Mouse (Mus musculus) heart, embryonic 12.5 days (tissue): ENCODE measurements around the gene Trmt1l. TPM values are rescaled to one million over a fixed set of nuclear protein-coding genes. Genes with fewer than 3 reads are reported as not detected.
A peak's percentile ranks its signal among the peaks of the same experiment; 100 is the strongest.

Experiments used
- ATAC-seq: fragments of 200-750 bp; cut with Nextera tagmentation; 2 replicates; pipeline ENCODE4 v1.8.0; 2017; ENCODE audit warnings: moderate TSS enrichment, moderate library complexity; ENCODE audit not compliant: insufficient number of reproducible peaks, low FRiP score
- H3K27ac ChIP-seq: fragments of 300-500 bp; sonication (generic); 2 replicates; pipeline ENCODE4 v1.5.1; 2016; ENCODE audit warnings: mild to moderate bottlenecking, moderate library complexity; ENCODE audit not compliant: poor library complexity, severe bottlenecking
- H3K27me3 ChIP-seq: fragments of 300-500 bp; sonication (generic); replicated peaks from 2 replicates; pipeline ENCODE4 v1.6.1; 2016; ENCODE audit warnings: mild to moderate bottlenecking, moderate library complexity
- H3K36me3 ChIP-seq: fragments of 300-500 bp; sonication (generic); 2 replicates; pipeline ENCODE4 v1.6.1; 2016; ENCODE audit warnings: mild to moderate bottlenecking, moderate library complexity
- H3K4me1 ChIP-seq: fragments of 300-500 bp; sonication (generic); replicated peaks from 2 replicates; pipeline ENCODE4 v1.6.1; 2016; ENCODE audit warnings: mild to moderate bottlenecking
- H3K4me2 ChIP-seq: fragments of 300-500 bp; sonication (generic); 2 replicates; pipeline ENCODE4 v1.6.1; 2016; ENCODE audit warnings: mild to moderate bottlenecking, moderate library complexity
- H3K4me3 ChIP-seq: fragments of 300-500 bp; sonication (generic); 2 replicates; pipeline ENCODE4 v1.5.1; 2016; ENCODE audit warnings: mild to moderate bottlenecking
- H3K9ac ChIP-seq: fragments of 300-500 bp; sonication (generic); 2 replicates; pipeline ENCODE4 v1.6.1; 2016; ENCODE audit warnings: mild to moderate bottlenecking, moderate library complexity
- H3K9me3 ChIP-seq: fragments of 300-500 bp; sonication (generic); replicated peaks from 2 replicates; pipeline ENCODE4 v1.6.1; 2016; ENCODE audit warnings: mild to moderate bottlenecking, moderate library complexity
- WGBS: fragments of 180-500 bp; shearing (Covaris S2); methylation state at CpG from one replicate; pipeline ENCODE4 v1.1.7; 2016; 5-methylcytosine and 5-hydroxymethylcytosine counted together
- polyA plus RNA-seq: library from polyadenylated mRNA; unstranded; fragments of >200 nt; fragmentation: Nextera tagmentation; extraction: Ambion mirVana; gene quantifications from 2 replicates; pipeline ENCODE4 v1.2.1, GENCODE M21; 2016

Trmt1l gene
- polyA plus RNA-seq = 43.7 and 48.2 TPM in 2 replicates

- H3K4me1 ChIP-seq = peaks cover 12% of the 10 kb centered on the region
- H3K9me3 ChIP-seq = no peaks in the 10 kb centered on the region
- peak within 1 kb of the TSS; percentile 96 for H3K27ac ChIP-seq
- peak within 1 kb of the TSS; percentile 80 for H3K4me2 ChIP-seq
- H3K9ac ChIP-seq = peak within 1 kb of the TSS; percentile 95
- WGBS = under 1% methylated on average over 74 of the region's 74 CpGs
- H3K36me3 ChIP-seq = peaks cover 6% of the 10 kb centered on the region; the same call in 1 of the 2 replicates
- peak; percentile 99 for ATAC-seq
- H3K27me3 ChIP-seq = no peaks in the 10 kb centered on the region
- H3K4me3 ChIP-seq = peak within 1 kb of the TSS; percentile 91
Observed at GRCm38 (mm10) chr1:151428263-151429221, at the start of gene Trmt1l, which contains the start of gene Swt1. TSS of gene Trmt1l (plus strand) at chr1:151428542. TSS of gene Swt1 (minus strand) at chr1:151428455.

GRCm38 (mm10) chr1:151390029-151390428, 38.3 kb upstream of the Trmt1l start:
- Histone ChIP-seq H3K4me1 (no peaks in the 10 kb centered on the region), H3K9ac (no peak overlapping the region), H3K36me3 (peaks cover 23% of the 10 kb centered on the region), H3K4me3 (no peak overlapping the region), H3K4me2 (no peak overlapping the region), H3K27me3 (no peaks in the 10 kb centered on the region), H3K9me3 (no peaks in the 10 kb centered on the region), H3K27ac (no peak overlapping the region)
- WGBS = 100% methylated on average over 1 of the region's 1 CpGs
- no peak for ATAC-seq

- Histone ChIP-seq H3K27me3 (no peaks in the 10 kb centered on the region), H3K27ac (no peak overlapping the region), H3K36me3 (peaks cover 27% of the 10 kb centered on the region), H3K9me3 (no peaks in the 10 kb centered on the region), H3K4me3 (no peak overlapping the region), H3K4me1 (no peaks in the 10 kb centered on the region), H3K9ac (no peak overlapping the region), H3K4me2 (no peak overlapping the region)
- 77% methylated on average over 3 of the region's 3 CpGs for WGBS
- ATAC-seq = no peak
Observed at GRCm38 (mm10) chr1:151409827-151410226, 18.5 kb upstream of the Trmt1l start.

GRCm38 (mm10) chr1:151422178-151422577, 6.2 kb upstream of the Trmt1l start:
- H3K4me1 ChIP-seq = peaks cover 5% of the 10 kb centered on the region
- no peak overlapping the region for H3K27ac ChIP-seq
- no peak overlapping the region for H3K9ac ChIP-seq
- peaks cover 25% of the 10 kb centered on the region for H3K36me3 ChIP-seq
- no peak overlapping the region for H3K4me3 ChIP-seq
- no peak overlapping the region for H3K4me2 ChIP-seq
- no peak for ATAC-seq
- no peaks in the 10 kb centered on the region for H3K27me3 ChIP-seq
- H3K9me3 ChIP-seq = no peaks in the 10 kb centered on the region
- WGBS = 54% methylated on average over 3 of the region's 3 CpGs

GRCm38 (mm10) chr1:151426947-151427600, 1.3 kb upstream of the Trmt1l start:
- Histone ChIP-seq H3K4me3 (peak overlapping the region; percentile 91), H3K4me2 (peak overlapping the region; percentile 80), H3K27ac (peak overlapping the region; percentile 51), H3K9me3 (no peaks in the 10 kb centered on the region), H3K9ac (peak overlapping the region; percentile 85), H3K27me3 (no peaks in the 10 kb centered on the region), H3K36me3 (peaks cover 4% of the 10 kb centered on the region), H3K4me1 (peaks cover 12% of the 10 kb centered on the region)
- no peak for ATAC-seq
- 8% methylated on average over 7 of the region's 7 CpGs for WGBS

GRCm38 (mm10) chr1:151427888-151428262, 467 bp upstream of the Trmt1l start:
- ATAC-seq = peak; percentile 62
- peak overlapping the region; percentile 85 for H3K9ac ChIP-seq
- H3K4me2 ChIP-seq = peak overlapping the region; percentile 80
- no peaks in the 10 kb centered on the region for H3K9me3 ChIP-seq
- H3K4me3 ChIP-seq = peak overlapping the region; percentile 91
- peaks cover 3% of the 10 kb centered on the region; the same call in 1 of the 2 replicates for H3K36me3 ChIP-seq
- WGBS = under 1% methylated on average over 26 of the region's 26 CpGs
- H3K4me1 ChIP-seq = peaks cover 12% of the 10 kb centered on the region
- H3K27ac ChIP-seq = peak overlapping the region; percentile 72
- no peaks in the 10 kb centered on the region for H3K27me3 ChIP-seq

GRCm38 (mm10) chr1:151429316-151429715, 974 bp downstream of the Trmt1l start:
- Histone ChIP-seq H3K4me3 (peak overlapping the region; percentile 91), H3K4me2 (peak overlapping the region; percentile 80), H3K27ac (peak overlapping the region; percentile 96), H3K36me3 (peaks cover 11% of the 10 kb centered on the region), H3K27me3 (no peaks in the 10 kb centered on the region), H3K9me3 (no peaks in the 10 kb centered on the region), H3K9ac (peak overlapping the region; percentile 95), H3K4me1 (peaks cover 12% of the 10 kb centered on the region)
- no peak for ATAC-seq
- 39% methylated on average over 9 of the region's 9 CpGs for WGBS

- 54% methylated on average over 6 of the region's 6 CpGs for WGBS
- Histone ChIP-seq H3K4me3 (no peak overlapping the region), H3K27ac (peak overlapping the region; percentile 72), H3K9ac (no peak overlapping the region), H3K4me2 (peak overlapping the region; percentile 3; the same call in 1 of the 2 replicates), H3K4me1 (peaks cover 5% of the 10 kb centered on the region), H3K36me3 (peaks cover 54% of the 10 kb centered on the region), H3K9me3 (no peaks in the 10 kb centered on the region), H3K27me3 (no peaks in the 10 kb centered on the region)
- ATAC-seq = no peak
Observed at GRCm38 (mm10) chr1:151435431-151435830, 7.1 kb downstream of the Trmt1l start.

GRCm38 (mm10) chr1:151449866-151450265, 21.5 kb downstream of the Trmt1l start:
- H3K36me3 ChIP-seq = peaks cover 84% of the 10 kb centered on the region
- no peak overlapping the region for H3K9ac ChIP-seq
- H3K4me2 ChIP-seq = no peak overlapping the region
- H3K27ac ChIP-seq = no peak overlapping the region
- WGBS = 96% methylated on average over 10 of the region's 10 CpGs
- no peak for ATAC-seq
- H3K27me3 ChIP-seq = no peaks in the 10 kb centered on the region
- H3K9me3 ChIP-seq = no peaks in the 10 kb centered on the region
- no peaks in the 10 kb centered on the region for H3K4me1 ChIP-seq
- no peak overlapping the region for H3K4me3 ChIP-seq

GRCm38 (mm10) chr1:151450851-151451250, 22.5 kb downstream of the Trmt1l start:
- Histone ChIP-seq H3K4me3 (no peak overlapping the region), H3K9me3 (no peaks in the 10 kb centered on the region), H3K4me2 (no peak overlapping the region), H3K9ac (no peak overlapping the region), H3K36me3 (peaks cover 78% of the 10 kb centered on the region), H3K27ac (no peak overlapping the region), H3K27me3 (no peaks in the 10 kb centered on the region), H3K4me1 (no peaks in the 10 kb centered on the region)
- ATAC-seq = no peak
- 94% methylated on average over 2 of the region's 2 CpGs for WGBS

- H3K4me3 ChIP-seq = no peak overlapping the region
- no peaks in the 10 kb centered on the region for H3K27me3 ChIP-seq
- H3K4me2 ChIP-seq = no peak overlapping the region
- H3K27ac ChIP-seq = no peak overlapping the region
- H3K36me3 ChIP-seq = peaks cover 76% of the 10 kb centered on the region
- H3K9ac ChIP-seq = no peak overlapping the region
- no peaks in the 10 kb centered on the region for H3K9me3 ChIP-seq
- H3K4me1 ChIP-seq = no peaks in the 10 kb centered on the region
- no peak for ATAC-seq
- WGBS = 95% methylated on average over 11 of the region's 11 CpGs
Observed at GRCm38 (mm10) chr1:151451946-151452345, 23.6 kb downstream of the Trmt1l start.
